ENCODE assay signal across 25 mouse cellular contexts in the genomic region with DNA sequence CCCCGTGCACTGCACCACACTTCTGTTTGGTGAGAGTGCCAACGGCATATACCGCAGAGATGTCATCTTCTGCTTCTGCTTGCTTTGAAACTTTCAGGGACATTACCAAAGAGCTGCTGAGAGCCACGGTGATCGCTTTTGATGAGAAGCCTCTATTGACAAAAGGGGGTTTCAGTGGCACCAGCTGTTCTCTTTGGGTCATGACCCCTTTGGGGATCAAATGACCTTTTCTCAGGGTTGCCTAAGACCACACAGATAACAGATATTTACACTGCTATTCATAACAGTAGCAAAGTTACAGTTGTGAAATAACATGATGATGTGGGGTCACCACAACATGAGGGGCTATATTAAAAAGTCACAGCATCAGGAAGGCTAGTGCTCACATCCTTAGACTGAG. TPM values are rescaled to one million over a fixed set of nuclear protein-coding genes. Genes with fewer than 3 reads are reported as not detected.
DNase-seq lines count a peak whose midpoint lies in the region; ATAC-seq lines count a peak whose summit lies in the region.
"Had no signal": no experiment of that assay in that cellular context is flagged by ENCODE, and none has a peak within 500 bp of the region (broad histone marks: within the 10 kb centered on the region; RNA-seq: fewer than 3 reads in every experiment).

No protein-coding gene starts in this region.

- no peaks in the 10 kb centered on the region for H3K9me3 ChIP-seq in limb, embryonic 10.5 days (replicated peaks)
- no peaks in the 10 kb centered on the region for H3K9me3 ChIP-seq in liver, embryonic 13.5 days (replicated peaks)
- H3K9me3 ChIP-seq: intestine, embryonic 15.5 days; limb, embryonic 12.5 days; midbrain, embryonic 12.5 days; neural tube, embryonic 13.5 days had no signal

- DNase-seq in embryo, embryonic 9.5 days (ENCODE audit: extremely low spot score) = peak; percentile 47
- DNase-seq in limb, embryonic 10.5 days (ENCODE audit: low spot score) = no peak
- no peak for DNase-seq in liver, embryonic 13.5 days
- DNase-seq in mesoderm, embryonic 11.5 days (ENCODE audit: low read depth, low spot score) = peak; percentile 13
- DNase-seq in spleen, adult 18-20 months = no peak
- DNase-seq in lung, postnatal 36 days = no peak
- DNase-seq: adrenal gland, adult 2 months; B cell, adult 2 months; cerebellum, adult 2 months; cerebellum, postnatal 14 days; forebrain, postnatal 0 days; heart, postnatal 14 days; kidney, adult 2 months; kidney, postnatal 4 days; layer of hippocampus, postnatal 36 days; lung, embryonic 14.5 days; lung, postnatal 14 days had no signal

- H3K27me3 ChIP-seq in limb, embryonic 10.5 days (ENCODE audit: low read depth, poor library complexity, severe bottlenecking) = no peaks in the 10 kb centered on the region
- H3K27me3 ChIP-seq in liver, embryonic 13.5 days = no peaks in the 10 kb centered on the region
- H3K27me3 ChIP-seq: CH12.LX; intestine, embryonic 15.5 days; limb, embryonic 12.5 days; midbrain, embryonic 12.5 days; neural tube, embryonic 13.5 days had no signal

- H3K4me2 ChIP-seq in liver, embryonic 13.5 days = peak overlapping the region; percentile 24; the same call in 1 of the 2 replicates
- H3K4me2 ChIP-seq: intestine, embryonic 15.5 days; limb, embryonic 12.5 days; lung, embryonic 14.5 days; midbrain, embryonic 12.5 days; neural tube, embryonic 13.5 days had no signal

- H3K36me3 ChIP-seq in limb, embryonic 10.5 days = no peaks in the 10 kb centered on the region
- no peaks in the 10 kb centered on the region for H3K36me3 ChIP-seq in liver, embryonic 13.5 days
- H3K36me3 ChIP-seq: intestine, embryonic 15.5 days; limb, embryonic 12.5 days; midbrain, embryonic 12.5 days; neural tube, embryonic 13.5 days had no signal

- peaks cover 16% of the 10 kb centered on the region for H3K4me1 ChIP-seq in limb, embryonic 10.5 days
- no peaks in the 10 kb centered on the region for H3K4me1 ChIP-seq in liver, embryonic 13.5 days (replicated peaks)
- H3K4me1 ChIP-seq: intestine, embryonic 15.5 days; limb, embryonic 12.5 days; neural tube, embryonic 13.5 days had no signal

- 0 out of 2 replicates have a peak overlapping the region, but pooled peaks have one; percentile 42 for H3K27ac ChIP-seq in limb, embryonic 10.5 days
- no peak overlapping the region for H3K27ac ChIP-seq in liver, embryonic 13.5 days
- H3K27ac ChIP-seq: hindbrain, postnatal 0 days; intestine, embryonic 15.5 days; limb, embryonic 12.5 days; midbrain, embryonic 12.5 days; neural tube, embryonic 13.5 days had no signal

- WGBS in limb, embryonic 10.5 days = 72% methylated on average over 5 of the region's 5 CpGs
- WGBS in liver, embryonic 13.5 days (ENCODE audit: insufficient replicate concordance) = 67% methylated on average over 5 of the region's 5 CpGs

- H3K4me3 ChIP-seq in limb, embryonic 10.5 days = no peak overlapping the region
- no peak overlapping the region for H3K4me3 ChIP-seq in liver, embryonic 13.5 days (replicated peaks)
- H3K4me3 ChIP-seq: erythroblast, embryonic 14.5 days; intestine, embryonic 15.5 days; limb, embryonic 12.5 days; midbrain, embryonic 12.5 days; neural tube, embryonic 13.5 days had no signal

- H3K9ac ChIP-seq in liver, embryonic 13.5 days = no peak overlapping the region
- H3K9ac ChIP-seq: forebrain, postnatal 0 days; intestine, embryonic 15.5 days; limb, embryonic 12.5 days; lung, embryonic 14.5 days; midbrain, embryonic 12.5 days; neural tube, embryonic 13.5 days had no signal

- ATAC-seq in liver, embryonic 13.5 days (ENCODE audit: low read depth) = peak; percentile 66
- ATAC-seq: activated CD4-positive, CD25-positive, alpha-beta regulatory T cell, adult 4 months; forebrain, postnatal 0 days; hindbrain, postnatal 0 days; intestine, embryonic 15.5 days had no signal

RNA-seq across cellular contexts. Expression of gene Ppp1r9a, which starts 51.7 kb away (rescaled TPM):
- 21.8 and 28.5 TPM in 2 replicates for polyA plus RNA-seq in limb, embryonic 10.5 days (2016; fragmentation: Nextera tagmentation; extraction: Ambion mirVana)
- 3.6 and 3.8 TPM in 2 replicates for polyA plus RNA-seq in liver, embryonic 13.5 days (2015; fragmentation: Nextera tagmentation; extraction: Ambion mirVana)

Comparison
In these comparisons a context has a peak if more than half of its experiments do, and no peak if none do; other contexts are left out.
1. DNase-seq: peak in embryo, embryonic 9.5 days (single experiment) and mesoderm, embryonic 11.5 days (single experiment); none in limb, embryonic 10.5 days (single experiment), liver, embryonic 13.5 days (single experiment), spleen, adult 18-20 months (0 of 2) and lung, postnatal 36 days (single experiment).